Mouse (Mus musculus) forebrain, embryonic 14.5 days (tissue): ENCODE data around the gene Lin54. TPM values are rescaled to one million over a fixed set of nuclear protein-coding genes. Genes with fewer than 3 reads are reported as not detected.

Source experiments
- ATAC-seq: fragments of 200-750 bp; cut with Nextera tagmentation; 2 replicates; pipeline ENCODE4 v1.8.0; 2017; ENCODE audit warnings: mild to moderate bottlenecking, moderate library complexity
- DNase-seq: peaks from one replicate; pipeline ENCODE4 v3.0.0-alpha.2; 2015; ENCODE audit warnings: low spot score
- H3K27ac ChIP-seq: fragments of 300-500 bp; sonication (generic); 2 replicates; pipeline ENCODE4 v1.5.1; 2014; ENCODE audit warnings: low read depth, mild to moderate bottlenecking, control low read depth, low read length, moderate library complexity
- H3K27me3 ChIP-seq: fragments of 300-500 bp; sonication (generic); replicated peaks from 2 replicates; pipeline ENCODE4 v1.6.1; 2014; ENCODE audit warnings: low read length, control low read depth, mixed read lengths; ENCODE audit not compliant: control insufficient read depth, insufficient read depth
- H3K36me3 ChIP-seq: fragments of 300-500 bp; sonication (generic); 2 replicates; pipeline ENCODE4 v1.6.1; 2014; ENCODE audit warnings: low read length, control low read depth; ENCODE audit not compliant: control insufficient read depth, insufficient read depth
- H3K4me1 ChIP-seq: fragments of 300-500 bp; sonication (generic); 2 replicates; pipeline ENCODE4 v1.6.1; 2014; ENCODE audit warnings: antibody characterized with exemption, low read length, control low read depth; ENCODE audit not compliant: control insufficient read depth, insufficient read depth
- H3K4me2 ChIP-seq: fragments of 300-500 bp; sonication (generic); 2 replicates; pipeline ENCODE4 v1.6.1; 2014; ENCODE audit warnings: mild to moderate bottlenecking, control low read depth, low read length
- H3K4me3 ChIP-seq: fragments of 300-500 bp; sonication (generic); 2 replicates; pipeline ENCODE4 v1.5.1; 2014; ENCODE audit warnings: low read depth, low read length, control low read depth
- H3K9ac ChIP-seq: fragments of 300-500 bp; sonication (generic); 2 replicates; pipeline ENCODE4 v1.6.1; 2014; ENCODE audit warnings: mild to moderate bottlenecking, low read length, control low read depth, moderate library complexity
- H3K9me3 ChIP-seq: fragments of 300-500 bp; sonication (generic); replicated peaks from 2 replicates; pipeline ENCODE4 v1.6.1; 2016; ENCODE audit warnings: low read length, control low read depth, mixed read lengths; ENCODE audit not compliant: control insufficient read depth
- WGBS: fragments of 180-500 bp; shearing (Covaris S2); extraction: QIAGEN DNeasy Blood & Tissue Kit; methylation state at CpG from one replicate; pipeline ENCODE4 v1.1.7; 2014; 5-methylcytosine and 5-hydroxymethylcytosine counted together
- polyA plus RNA-seq: library from polyadenylated mRNA; unstranded; fragments of >200 nt; fragmentation: Nextera tagmentation; extraction: Ambion mirVana; gene quantifications from 2 replicates; pipeline ENCODE4 v1.2.1, GENCODE M21; 2014

The Lin54 gene
- polyA plus RNA-seq, 1 experiment from 2014 or later, result 9.8 TPM

DNA sequence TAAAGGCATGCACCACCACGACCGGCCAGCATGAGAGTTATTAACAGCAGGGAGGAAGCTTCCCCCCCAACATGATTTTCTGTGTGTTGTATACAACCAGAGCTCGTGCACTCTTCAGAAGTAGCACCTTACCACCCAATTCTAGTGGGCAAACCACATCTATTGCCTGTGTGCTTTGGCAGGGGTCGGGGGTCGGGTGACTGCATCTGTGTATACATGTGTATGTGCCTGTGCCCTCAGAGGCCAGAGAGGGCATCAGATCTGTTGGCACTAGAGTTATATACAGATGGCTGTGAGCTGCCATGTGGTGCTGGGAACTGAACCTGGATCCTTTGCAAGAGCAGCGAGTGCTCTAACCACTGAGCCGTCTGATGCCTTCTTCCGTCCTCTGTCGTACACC lies 24.5 kb upstream of the Lin54 start:
- 96% methylated on average over 9 of the region's 9 CpGs for WGBS
- no peak for ATAC-seq
- Histone ChIP-seq H3K36me3 (peaks cover 25% of the 10 kb centered on the region), H3K27me3 (no peaks in the 10 kb centered on the region), H3K4me2 (no peak overlapping the region), H3K9me3 (no peaks in the 10 kb centered on the region), H3K9ac (no peak overlapping the region), H3K4me1 (no peaks in the 10 kb centered on the region), H3K4me3 (no peak overlapping the region), H3K27ac (no peak overlapping the region)
- no peak for DNase-seq

GRCm38 (mm10) chr5:100523331-100523730 lies 22.9 kb upstream of the Lin54 start:
- Histone ChIP-seq H3K4me3 (no peak overlapping the region), H3K4me2 (no peak overlapping the region), H3K9me3 (no peaks in the 10 kb centered on the region), H3K27me3 (no peaks in the 10 kb centered on the region), H3K36me3 (peaks cover 9% of the 10 kb centered on the region), H3K27ac (no peak overlapping the region), H3K4me1 (peaks cover 5% of the 10 kb centered on the region), H3K9ac (no peak overlapping the region)
- ATAC-seq, result no peak
- DNase-seq, result no peak
- WGBS, result 91% methylated on average over 1 of the region's 1 CpGs

- Histone ChIP-seq H3K4me1 (peaks cover 10% of the 10 kb centered on the region), H3K4me3 (no peak overlapping the region), H3K9ac (no peak overlapping the region), H3K36me3 (peaks cover 5% of the 10 kb centered on the region; the same call in 1 of the 2 replicates), H3K27me3 (no peaks in the 10 kb centered on the region), H3K9me3 (no peaks in the 10 kb centered on the region), H3K4me2 (no peak overlapping the region), H3K27ac (no peak overlapping the region)
- ATAC-seq (no peak), DNase-seq (no peak)
- WGBS, result 89% methylated on average over 2 of the region's 2 CpGs
Measured at GRCm38 (mm10) chr5:100520223-100520622, 19.8 kb upstream of the Lin54 start.

- Histone ChIP-seq H3K4me2 (peak overlapping the region; percentile 65), H3K9me3 (no peaks in the 10 kb centered on the region), H3K36me3 (peaks cover 5% of the 10 kb centered on the region; the same call in 1 of the 2 replicates), H3K4me3 (peak overlapping the region; percentile 69), H3K27me3 (no peaks in the 10 kb centered on the region), H3K9ac (peak overlapping the region; percentile 82), H3K27ac (no peak overlapping the region), H3K4me1 (peaks cover 10% of the 10 kb centered on the region)
- ATAC-seq (peak; percentile 4; the same call in 1 of the 2 replicates), DNase-seq (no peak)
- WGBS, result 10% methylated on average over 5 of the region's 5 CpGs
Measured at GRCm38 (mm10) chr5:100519027-100519411, 18.6 kb upstream of the Lin54 start.

DNA sequence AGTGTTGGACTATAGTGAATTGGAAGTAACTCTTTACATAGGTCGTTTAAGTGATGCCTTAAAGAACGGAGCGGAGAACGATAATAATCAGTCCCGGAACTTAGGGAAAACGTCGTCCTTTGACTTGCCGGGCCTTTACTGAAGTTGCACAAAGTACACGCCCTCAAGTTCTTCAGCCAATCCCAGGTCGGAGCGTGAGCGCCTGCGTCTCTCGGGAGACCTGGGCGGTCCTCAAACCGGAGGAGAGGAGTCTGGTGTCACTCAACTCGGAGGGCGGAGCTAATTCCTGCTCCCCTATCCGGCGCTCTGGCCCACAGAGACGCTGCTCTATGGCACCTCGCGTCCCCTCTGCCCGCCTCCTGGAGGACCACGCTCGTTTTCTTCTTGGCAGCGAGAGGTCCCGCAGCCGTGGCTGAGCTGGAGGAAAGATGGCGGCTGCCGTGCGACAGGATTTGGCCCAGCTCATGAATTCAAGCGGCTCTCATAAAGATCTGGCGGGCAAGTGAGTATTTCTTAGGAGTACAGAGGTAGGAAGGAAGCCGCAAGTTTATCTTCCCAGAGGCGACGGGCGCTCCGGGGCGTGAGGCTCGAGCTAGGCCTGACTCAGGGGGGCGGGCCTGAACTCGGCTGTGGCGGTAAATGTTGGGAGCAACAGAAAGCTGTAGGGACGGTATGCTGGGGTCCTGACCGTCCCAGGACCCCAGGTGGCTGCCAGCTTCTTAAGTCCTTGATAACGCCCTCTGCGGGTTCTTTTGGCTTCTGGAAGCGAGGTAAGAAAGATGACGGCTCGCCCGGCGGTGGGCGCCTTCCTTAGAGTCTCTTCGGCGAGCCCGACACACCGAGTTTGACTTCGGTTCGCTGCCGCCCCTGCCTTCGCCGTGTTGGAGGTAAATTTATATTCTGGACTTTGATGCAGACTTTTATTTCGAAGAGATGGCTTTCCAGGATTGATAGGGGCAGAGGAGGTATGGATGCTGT lies 17.9 kb upstream of the Lin54 start, which contains the start of gene Cops4:
Gene Cops4, plus strand, starts transcription at position 261 of the 978 bp plus-strand sequence.
- H3K4me2 ChIP-seq, result peak within 1 kb of the TSS; percentile 65
- peak; percentile 100 for ATAC-seq
- peak within 1 kb of the TSS; percentile 63 for H3K27ac ChIP-seq
- WGBS, result under 1% methylated on average over 64 of the region's 64 CpGs
- H3K4me1 ChIP-seq, result peaks cover 10% of the 10 kb centered on the region
- H3K9ac ChIP-seq, result peak within 1 kb of the TSS; percentile 82
- peaks cover 5% of the 10 kb centered on the region; the same call in 1 of the 2 replicates for H3K36me3 ChIP-seq
- peak; percentile 100 for DNase-seq
- no peaks in the 10 kb centered on the region for H3K27me3 ChIP-seq
- peak within 1 kb of the TSS; percentile 69 for H3K4me3 ChIP-seq
- H3K9me3 ChIP-seq, result no peaks in the 10 kb centered on the region

DNA sequence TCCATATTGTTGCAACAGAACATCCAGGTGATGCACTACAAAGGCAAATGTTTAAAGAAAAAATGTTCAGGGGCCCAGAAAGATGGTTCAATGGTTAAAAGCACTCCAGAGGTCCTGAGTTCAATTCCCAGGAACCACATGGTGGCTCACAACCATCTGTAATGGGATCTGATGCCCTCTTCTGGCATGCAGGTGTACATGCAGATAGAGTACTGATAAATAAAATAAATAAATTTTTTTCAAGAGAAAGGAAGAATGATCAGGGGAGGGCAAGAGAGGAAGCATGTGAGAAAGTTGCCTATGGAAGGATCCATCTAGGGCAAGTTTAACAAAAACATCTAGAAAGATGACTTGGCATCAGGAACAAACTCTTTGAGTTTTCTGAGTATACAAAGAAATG lies 12.1 kb upstream of the Lin54 start:
- Histone ChIP-seq H3K27me3 (no peaks in the 10 kb centered on the region), H3K9ac (no peak overlapping the region), H3K4me2 (no peak overlapping the region), H3K4me1 (peaks cover 3% of the 10 kb centered on the region; the same call in 1 of the 2 replicates), H3K9me3 (no peaks in the 10 kb centered on the region), H3K36me3 (no peaks in the 10 kb centered on the region), H3K27ac (no peak overlapping the region), H3K4me3 (no peak overlapping the region)
- DNase-seq (no peak), ATAC-seq (no peak)

GRCm38 (mm10) chr5:100509247-100509646 lies 8.8 kb upstream of the Lin54 start:
- Histone ChIP-seq H3K4me1 (no peaks in the 10 kb centered on the region), H3K27me3 (no peaks in the 10 kb centered on the region), H3K36me3 (no peaks in the 10 kb centered on the region), H3K27ac (no peak overlapping the region), H3K9ac (no peak overlapping the region), H3K9me3 (no peaks in the 10 kb centered on the region), H3K4me2 (no peak overlapping the region), H3K4me3 (no peak overlapping the region)
- DNase-seq (no peak), ATAC-seq (no peak)
- WGBS, result 80% methylated on average over 11 of the region's 11 CpGs

DNA sequence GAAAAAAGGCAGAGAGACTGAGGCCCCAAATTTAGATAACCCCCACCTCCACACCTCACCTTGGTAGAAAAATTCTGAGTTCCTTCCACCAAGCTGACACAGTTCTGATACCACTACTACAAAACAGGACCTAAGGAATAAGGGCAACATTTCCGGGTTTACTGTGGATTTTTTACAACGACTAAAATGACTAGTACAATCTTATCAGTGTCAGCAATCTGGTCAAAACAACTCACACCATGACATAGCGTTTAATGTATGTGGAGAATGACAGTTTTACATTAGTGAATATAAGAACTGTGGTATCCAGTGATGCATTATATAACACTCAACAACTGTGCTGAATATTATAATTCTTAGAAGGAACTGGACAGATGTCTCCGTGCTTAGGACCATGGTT lies 828 bp upstream of the Lin54 start:
- 91% methylated on average over 4 of the region's 4 CpGs for WGBS
- Histone ChIP-seq H3K27me3 (no peaks in the 10 kb centered on the region), H3K9ac (no peak overlapping the region), H3K27ac (no peak overlapping the region), H3K4me2 (no peak overlapping the region), H3K36me3 (no peaks in the 10 kb centered on the region), H3K4me3 (no peak overlapping the region), H3K4me1 (peaks cover 15% of the 10 kb centered on the region), H3K9me3 (no peaks in the 10 kb centered on the region)
- DNase-seq (no peak), ATAC-seq (0 out of 2 replicates have a peak, but pooled peaks have one; percentile 0)

GRCm38 (mm10) chr5:100499831-100500304 lies 571 bp downstream of the Lin54 start:
- H3K27ac ChIP-seq, result peak overlapping the region; percentile 58; the same call in 1 of the 2 replicates
- H3K27me3 ChIP-seq, result no peaks in the 10 kb centered on the region
- peak overlapping the region; percentile 68 for H3K9ac ChIP-seq
- no peaks in the 10 kb centered on the region for H3K36me3 ChIP-seq
- ATAC-seq (peak; percentile 13; the same call in 1 of the 2 replicates), DNase-seq (peak; percentile 65)
- peak overlapping the region; percentile 69 for H3K4me3 ChIP-seq
- peaks cover 15% of the 10 kb centered on the region for H3K4me1 ChIP-seq
- H3K4me2 ChIP-seq, result peak overlapping the region; percentile 84
- H3K9me3 ChIP-seq, result no peaks in the 10 kb centered on the region
- WGBS, result 1% methylated on average over 25 of the region's 41 CpGs
